Mouse (Mus musculus): ENCODE results near the gene Shank2.

GRCm38 (mm10) chr7:144210526-144210925, 208.8 kb downstream of the Shank2 start:
- TF ChIP-seq CTCF (IDR thresholded peaks at IDR 0.05; ENCODE audit: control insufficient read depth, insufficient read depth, insufficient read length) (no peak), USF1 (IDR thresholded peaks at IDR 0.05; ENCODE audit: low read depth) (no peak), CEBPB (IDR thresholded peaks at IDR 0.05; ENCODE audit: low read depth) (no peak), MYOD1 (IDR thresholded peaks at IDR 0.05; ENCODE audit: control insufficient read depth, insufficient read length, low read depth) (no peak), MAX (IDR thresholded peaks at IDR 0.05) (no peak), MYOG (IDR thresholded peaks at IDR 0.05; ENCODE audit: control insufficient read depth, extremely low read depth, insufficient read length) (no peak), FOSL1 (IDR thresholded peaks at IDR 0.05; ENCODE audit: insufficient read depth, low read length, poor library complexity, severe bottlenecking) (no peak)
